Mouse (Mus musculus): ENCODE results near the gene Srsf3. TPM values are rescaled to one million over a fixed set of nuclear protein-coding genes. Genes with fewer than 3 reads are reported as not detected.

Srsf3 gene
- polyA plus RNA-seq, 1 experiment from 2014 or later = 879 TPM

- Histone ChIP-seq H3K9me3 (ENCODE audit: control insufficient read depth, low read length) (no peaks in the 10 kb centered on the region), H3K4me3 (ENCODE audit: low read depth, low read length) (peak within 1 kb of the TSS; percentile 92), H3K4me2 (ENCODE audit: low read depth, severe bottlenecking) (peak within 1 kb of the TSS; percentile 78), H3K27me3 (ENCODE audit: control insufficient read depth, insufficient read depth, low read length) (no peaks in the 10 kb centered on the region), H3K9ac (ENCODE audit: low read length) (peak within 1 kb of the TSS; percentile 96), H3K36me3 (ENCODE audit: control insufficient read depth, insufficient read depth, low read length) (no peaks in the 10 kb centered on the region), H3K4me1 (ENCODE audit: control insufficient read depth, insufficient read depth, low read length) (peaks cover 3% of the 10 kb centered on the region; the same call in 1 of the 2 replicates), H3K27ac (replicated peaks; ENCODE audit: low read depth, low read length) (peak within 1 kb of the TSS; percentile 78)
- DNase-seq (ENCODE audit: low spot score) (peak; percentile 94), ATAC-seq (ENCODE audit: insufficient number of reproducible peaks, low FRiP score, low TSS enrichment, low read depth) (peak; percentile 91)
- under 1% methylated on average over 63 of the region's 65 CpGs for WGBS
Observed at GRCm38 (mm10) chr17:29007641-29008325, 24.6 kb upstream of the Srsf3 start, which contains the start of gene Stk38. Stk38 (minus strand) TSS chr17:29007995.

- Histone ChIP-seq H3K4me3 (ENCODE audit: low read depth, low read length) (peak overlapping the region; percentile 92), H3K27me3 (ENCODE audit: control insufficient read depth, insufficient read depth, low read length) (no peaks in the 10 kb centered on the region), H3K4me1 (ENCODE audit: control insufficient read depth, insufficient read depth, low read length) (peaks cover 3% of the 10 kb centered on the region; the same call in 1 of the 2 replicates), H3K36me3 (ENCODE audit: control insufficient read depth, insufficient read depth, low read length) (no peaks in the 10 kb centered on the region), H3K9me3 (ENCODE audit: control insufficient read depth, low read length) (no peaks in the 10 kb centered on the region), H3K27ac (replicated peaks; ENCODE audit: low read depth, low read length) (peak overlapping the region; percentile 78), H3K4me2 (ENCODE audit: low read depth, severe bottlenecking) (peak overlapping the region; percentile 50), H3K9ac (ENCODE audit: low read length) (peak overlapping the region; percentile 96)
- WGBS = 17% methylated on average over 8 of the region's 8 CpGs
- DNase-seq (ENCODE audit: low spot score) = no peak
- no peak for ATAC-seq (ENCODE audit: insufficient number of reproducible peaks, low FRiP score, low TSS enrichment, low read depth)
Observed at GRCm38 (mm10) chr17:29008326-29008650, 24.1 kb upstream of the Srsf3 start.

DNA sequence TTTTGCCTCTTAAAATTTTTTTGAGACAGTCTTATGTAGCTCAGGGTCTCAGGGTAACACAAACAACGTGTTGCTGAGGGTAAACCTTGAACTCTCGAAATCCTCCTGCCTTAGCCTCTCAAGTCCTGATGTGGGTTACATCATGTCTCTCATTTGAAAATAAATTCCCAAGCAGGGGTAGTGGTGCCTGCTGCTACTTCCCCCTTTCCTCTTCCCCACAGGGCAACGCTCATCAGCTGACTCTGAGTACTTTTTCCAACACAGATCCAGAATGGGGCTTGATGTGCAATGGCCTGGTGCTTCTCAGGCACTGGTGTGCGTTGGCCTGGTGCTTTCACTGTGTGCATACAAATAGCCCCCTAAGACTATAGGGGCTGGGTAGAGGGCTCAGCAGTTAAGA is 23.2 kb upstream of the Srsf3 start:
- Histone ChIP-seq H3K27me3 (ENCODE audit: control insufficient read depth, insufficient read depth, low read length) (no peaks in the 10 kb centered on the region), H3K4me3 (ENCODE audit: low read depth, low read length) (no peak overlapping the region), H3K9me3 (ENCODE audit: control insufficient read depth, low read length) (no peaks in the 10 kb centered on the region), H3K9ac (ENCODE audit: low read length) (no peak overlapping the region), H3K4me1 (ENCODE audit: control insufficient read depth, insufficient read depth, low read length) (peaks cover 3% of the 10 kb centered on the region; the same call in 1 of the 2 replicates), H3K27ac (replicated peaks; ENCODE audit: low read depth, low read length) (no peak overlapping the region), H3K4me2 (ENCODE audit: low read depth, severe bottlenecking) (no peak overlapping the region), H3K36me3 (ENCODE audit: control insufficient read depth, insufficient read depth, low read length) (no peaks in the 10 kb centered on the region)
- no peak for DNase-seq (ENCODE audit: low spot score)
- WGBS = 88% methylated on average over 4 of the region's 4 CpGs
- no peak for ATAC-seq (ENCODE audit: insufficient number of reproducible peaks, low FRiP score, low TSS enrichment, low read depth)

- Histone ChIP-seq H3K27me3 (ENCODE audit: control insufficient read depth, insufficient read depth, low read length) (no peaks in the 10 kb centered on the region), H3K4me1 (ENCODE audit: control insufficient read depth, insufficient read depth, low read length) (no peaks in the 10 kb centered on the region), H3K4me2 (ENCODE audit: low read depth, severe bottlenecking) (no peak overlapping the region), H3K36me3 (ENCODE audit: control insufficient read depth, insufficient read depth, low read length) (no peaks in the 10 kb centered on the region), H3K9me3 (ENCODE audit: control insufficient read depth, low read length) (no peaks in the 10 kb centered on the region), H3K27ac (replicated peaks; ENCODE audit: low read depth, low read length) (no peak overlapping the region), H3K9ac (ENCODE audit: low read length) (no peak overlapping the region), H3K4me3 (ENCODE audit: low read depth, low read length) (no peak overlapping the region)
- DNase-seq (ENCODE audit: low spot score) (no peak), ATAC-seq (ENCODE audit: insufficient number of reproducible peaks, low FRiP score, low TSS enrichment, low read depth) (no peak)
Observed at GRCm38 (mm10) chr17:29014235-29014634, 18.2 kb upstream of the Srsf3 start.

DNA sequence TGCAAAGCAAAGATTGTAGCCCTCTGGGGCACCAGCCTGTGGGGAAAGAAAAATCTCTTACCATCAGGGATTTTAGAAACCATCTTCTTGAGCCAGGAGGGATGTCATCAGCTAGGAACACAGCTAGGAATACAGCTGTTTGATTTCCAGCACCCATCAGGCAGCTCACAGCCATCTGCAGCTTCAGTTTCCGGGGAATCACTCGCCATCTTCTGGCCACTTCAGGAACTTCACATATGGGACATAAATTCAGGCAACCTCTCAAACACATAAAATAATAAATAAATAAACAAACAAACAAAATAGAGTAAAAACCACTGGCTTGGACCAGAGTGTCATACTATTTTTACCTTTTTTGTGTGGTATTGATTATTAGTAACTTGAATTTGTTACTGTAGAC is 16.8 kb upstream of the Srsf3 start:
- Histone ChIP-seq H3K27ac (replicated peaks; ENCODE audit: low read depth, low read length) (no peak overlapping the region), H3K4me2 (ENCODE audit: low read depth, severe bottlenecking) (no peak overlapping the region), H3K4me1 (ENCODE audit: control insufficient read depth, insufficient read depth, low read length) (no peaks in the 10 kb centered on the region), H3K9me3 (ENCODE audit: control insufficient read depth, low read length) (no peaks in the 10 kb centered on the region), H3K27me3 (ENCODE audit: control insufficient read depth, insufficient read depth, low read length) (no peaks in the 10 kb centered on the region), H3K4me3 (ENCODE audit: low read depth, low read length) (no peak overlapping the region), H3K36me3 (ENCODE audit: control insufficient read depth, insufficient read depth, low read length) (no peaks in the 10 kb centered on the region), H3K9ac (ENCODE audit: low read length) (no peak overlapping the region)
- DNase-seq (ENCODE audit: low spot score) (peak; percentile 75), ATAC-seq (ENCODE audit: insufficient number of reproducible peaks, low FRiP score, low TSS enrichment, low read depth) (no peak)
- WGBS = 20% methylated on average over 2 of the region's 2 CpGs

GRCm38 (mm10) chr17:29016705-29017104 is 15.7 kb upstream of the Srsf3 start:
- no peak overlapping the region for H3K27ac ChIP-seq (replicated peaks; ENCODE audit: low read depth, low read length)
- H3K4me3 ChIP-seq (ENCODE audit: low read depth, low read length) = no peak overlapping the region
- H3K4me2 ChIP-seq (ENCODE audit: low read depth, severe bottlenecking) = no peak overlapping the region
- ATAC-seq (ENCODE audit: insufficient number of reproducible peaks, low FRiP score, low TSS enrichment, low read depth) (no peak), DNase-seq (ENCODE audit: low spot score) (no peak)
- H3K9me3 ChIP-seq (ENCODE audit: control insufficient read depth, low read length) = no peaks in the 10 kb centered on the region
- H3K36me3 ChIP-seq (ENCODE audit: control insufficient read depth, insufficient read depth, low read length) = no peaks in the 10 kb centered on the region
- H3K9ac ChIP-seq (ENCODE audit: low read length) = no peak overlapping the region
- no peaks in the 10 kb centered on the region for H3K27me3 ChIP-seq (ENCODE audit: control insufficient read depth, insufficient read depth, low read length)
- no peaks in the 10 kb centered on the region for H3K4me1 ChIP-seq (ENCODE audit: control insufficient read depth, insufficient read depth, low read length)
- 87% methylated on average over 4 of the region's 4 CpGs for WGBS

GRCm38 (mm10) chr17:29018292-29018984 is 14.0 kb upstream of the Srsf3 start:
- H3K9me3 ChIP-seq (ENCODE audit: control insufficient read depth, low read length) = no peaks in the 10 kb centered on the region
- no peaks in the 10 kb centered on the region for H3K4me1 ChIP-seq (ENCODE audit: control insufficient read depth, insufficient read depth, low read length)
- no peak for ATAC-seq (ENCODE audit: insufficient number of reproducible peaks, low FRiP score, low TSS enrichment, low read depth)
- no peaks in the 10 kb centered on the region for H3K27me3 ChIP-seq (ENCODE audit: control insufficient read depth, insufficient read depth, low read length)
- no peak overlapping the region for H3K27ac ChIP-seq (replicated peaks; ENCODE audit: low read depth, low read length)
- H3K9ac ChIP-seq (ENCODE audit: low read length) = no peak overlapping the region
- WGBS = 45% methylated on average over 11 of the region's 11 CpGs
- H3K4me2 ChIP-seq (ENCODE audit: low read depth, severe bottlenecking) = no peak overlapping the region
- no peaks in the 10 kb centered on the region for H3K36me3 ChIP-seq (ENCODE audit: control insufficient read depth, insufficient read depth, low read length)
- DNase-seq (ENCODE audit: low spot score) = peak; percentile 71
- H3K4me3 ChIP-seq (ENCODE audit: low read depth, low read length) = no peak overlapping the region

DNA sequence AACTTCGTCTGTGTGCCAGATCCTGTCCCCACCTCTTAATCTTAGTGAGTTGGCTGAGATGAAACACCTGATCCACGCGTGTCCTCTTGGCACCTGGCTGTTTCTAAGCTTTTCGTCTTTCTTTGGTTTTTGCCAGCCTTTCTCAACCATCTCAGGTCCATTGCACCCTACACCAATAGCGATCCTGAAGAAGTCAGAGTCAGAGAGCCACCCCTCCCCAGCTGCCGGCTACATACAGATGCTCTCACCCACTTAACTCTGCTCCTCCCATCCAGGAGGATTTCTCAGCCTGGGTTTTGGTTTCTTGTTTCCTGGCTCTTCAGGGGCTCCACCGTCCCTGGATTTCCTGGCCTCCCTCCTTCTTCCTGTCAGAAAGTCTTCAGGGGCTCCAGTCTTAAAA is 13.0 kb upstream of the Srsf3 start:
- no peak for DNase-seq (ENCODE audit: low spot score)
- Histone ChIP-seq H3K4me2 (ENCODE audit: low read depth, severe bottlenecking) (no peak overlapping the region), H3K27ac (replicated peaks; ENCODE audit: low read depth, low read length) (no peak overlapping the region), H3K27me3 (ENCODE audit: control insufficient read depth, insufficient read depth, low read length) (no peaks in the 10 kb centered on the region), H3K4me3 (ENCODE audit: low read depth, low read length) (no peak overlapping the region), H3K4me1 (ENCODE audit: control insufficient read depth, insufficient read depth, low read length) (no peaks in the 10 kb centered on the region), H3K9me3 (ENCODE audit: control insufficient read depth, low read length) (no peaks in the 10 kb centered on the region), H3K36me3 (ENCODE audit: control insufficient read depth, insufficient read depth, low read length) (no peaks in the 10 kb centered on the region), H3K9ac (ENCODE audit: low read length) (no peak overlapping the region)
- no peak for ATAC-seq (ENCODE audit: insufficient number of reproducible peaks, low FRiP score, low TSS enrichment, low read depth)
- 66% methylated on average over 7 of the region's 7 CpGs for WGBS

All from limb, embryonic 11.5 days (tissue).